Mouse (Mus musculus) hindbrain, embryonic 10.5 days (tissue): ENCODE results near the gene Lrfn3. TPM values are rescaled to one million over a fixed set of nuclear protein-coding genes. Genes with fewer than 3 reads are reported as not detected.

Experiments used
- DNase-seq: peaks from one replicate; pipeline ENCODE4 v3.0.0-alpha.2; 2017; ENCODE audit warnings: low spot score
- H3K27ac ChIP-seq: fragments of 300-500 bp; sonication (generic); 2 replicates; pipeline ENCODE4 v1.5.1; 2016; ENCODE audit warnings: mild to moderate bottlenecking, moderate library complexity
- H3K27me3 ChIP-seq: fragments of 300-500 bp; sonication (generic); 2 replicates; pipeline ENCODE4 v1.6.1; 2016; ENCODE audit warnings: mild to moderate bottlenecking; ENCODE audit not compliant: poor library complexity, insufficient read depth, severe bottlenecking
- H3K36me3 ChIP-seq: fragments of 300-500 bp; sonication (generic); 2 replicates; pipeline ENCODE4 v1.6.1; 2016; ENCODE audit warnings: mild to moderate bottlenecking, moderate library complexity
- H3K4me1 ChIP-seq: fragments of 300-500 bp; sonication (generic); replicated peaks from 2 replicates; pipeline ENCODE4 v1.6.1; 2016; ENCODE audit warnings: mild to moderate bottlenecking
- H3K4me3 ChIP-seq: fragments of 300-500 bp; sonication (generic); 2 replicates; pipeline ENCODE4 v1.5.1; 2016; ENCODE audit warnings: mild to moderate bottlenecking, moderate library complexity
- H3K9me3 ChIP-seq: fragments of 300-500 bp; sonication (generic); 2 replicates; pipeline ENCODE4 v1.6.1; 2016; ENCODE audit warnings: mild to moderate bottlenecking, moderate library complexity
- whole genome bisulfite sequencing: fragments of 180-500 bp; shearing (Covaris S2); methylation state at CpG from one replicate; pipeline ENCODE4 v1.1.7; 2016; 5-methylcytosine and 5-hydroxymethylcytosine counted together
- polyA plus RNA-seq: library from polyadenylated mRNA; unstranded; fragments of >200 nt; fragmentation: Nextera tagmentation; extraction: Ambion mirVana; gene quantifications from 2 replicates; pipeline ENCODE4 v1.2.1, GENCODE M21; 2016

Lrfn3 gene
- polyA plus RNA-seq, 1 experiment from 2014 or later: 7.8 TPM

DNA sequence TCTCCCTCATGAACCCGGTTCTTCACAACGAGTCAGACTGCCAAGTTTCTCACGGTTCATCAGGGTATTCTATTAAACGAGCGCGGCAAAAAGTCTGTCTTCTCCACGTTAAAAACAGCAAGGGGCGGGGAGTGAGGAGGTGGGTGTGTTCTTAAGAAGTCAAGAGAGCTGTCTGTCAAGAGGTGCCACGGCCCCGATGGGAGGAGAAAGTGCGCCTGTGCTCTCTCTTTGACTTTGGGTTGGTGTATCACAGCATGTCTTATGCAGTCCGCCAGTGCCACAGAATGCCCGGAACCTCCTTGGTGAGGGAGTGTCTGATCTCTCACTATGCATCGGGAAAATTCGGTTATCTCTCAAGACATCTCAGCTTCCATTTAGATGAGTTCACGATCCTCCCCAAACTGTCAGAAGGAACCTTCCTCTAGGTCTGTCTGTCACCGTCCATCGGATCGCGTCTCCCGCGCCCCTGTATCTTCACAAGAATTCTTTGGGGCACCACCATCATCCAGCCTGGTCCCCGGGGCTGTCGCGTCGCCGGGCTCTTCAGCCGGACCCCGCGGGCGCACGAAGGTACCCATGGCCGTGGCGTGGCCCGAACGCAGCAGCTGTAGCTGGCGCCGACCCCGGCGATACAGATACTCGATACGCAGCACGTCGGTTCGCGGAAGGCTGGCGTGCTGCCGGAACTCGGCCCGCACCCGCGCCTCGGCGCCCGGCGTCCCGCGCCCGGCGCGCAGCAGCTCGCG, 40.9 kb downstream of the Lrfn3 start, which contains the start of gene E130208F15Rik:
Gene E130208F15Rik, plus strand, starts transcription at position 202 of the 746 bp plus-strand sequence.
- H3K36me3 ChIP-seq: peaks cover 7% of the 10 kb centered on the region; the same call in 1 of the 2 replicates

DNA sequence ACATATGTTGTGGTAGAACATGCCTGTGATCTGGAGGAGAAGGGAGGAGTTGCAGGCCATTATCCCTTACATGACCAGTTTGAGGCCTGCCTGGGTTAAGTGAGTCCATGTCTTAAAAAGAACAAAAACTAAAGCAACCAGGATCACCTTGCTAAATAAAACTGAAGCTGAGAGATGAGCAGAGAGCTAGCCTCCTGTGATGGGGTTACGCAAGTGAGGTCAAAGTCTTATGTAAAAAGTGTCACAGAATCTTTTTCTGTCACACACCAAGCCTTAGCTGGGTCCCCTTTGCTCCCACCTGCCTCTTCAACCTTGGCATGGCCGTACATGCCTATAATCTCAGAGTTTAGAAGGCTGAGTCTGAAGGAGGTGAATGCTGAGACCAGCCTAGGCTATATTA, 41.6 kb downstream of the Lrfn3 start:
- H3K27me3 ChIP-seq: no peaks in the 10 kb centered on the region
- DNase-seq: no peak
- peaks cover 10% of the 10 kb centered on the region; the same call in 1 of the 2 replicates for H3K36me3 ChIP-seq
- H3K9me3 ChIP-seq: 0 out of 2 replicates have a peak, but pooled peaks cover 4% of the 10 kb centered on the region
- WGBS: 83% methylated on average over 2 of the region's 2 CpGs
- H3K4me3 ChIP-seq: peak overlapping the region; percentile 88
- peaks cover 19% of the 10 kb centered on the region for H3K4me1 ChIP-seq
- H3K27ac ChIP-seq: no peak overlapping the region

More for the DNA sequence above, 40.9 kb downstream of the Lrfn3 start, which contains the start of gene E130208F15Rik:
- Histone ChIP-seq H3K4me1 (peaks cover 19% of the 10 kb centered on the region), H3K27ac (peak within 1 kb of the TSS; percentile 92), H3K9me3 (0 out of 2 replicates have a peak, but pooled peaks cover 4% of the 10 kb centered on the region), H3K27me3 (no peaks in the 10 kb centered on the region), H3K4me3 (peak within 1 kb of the TSS; percentile 88)
- WGBS: under 1% methylated on average over 63 of the region's 63 CpGs
- peak; percentile 58 for DNase-seq

DNA sequence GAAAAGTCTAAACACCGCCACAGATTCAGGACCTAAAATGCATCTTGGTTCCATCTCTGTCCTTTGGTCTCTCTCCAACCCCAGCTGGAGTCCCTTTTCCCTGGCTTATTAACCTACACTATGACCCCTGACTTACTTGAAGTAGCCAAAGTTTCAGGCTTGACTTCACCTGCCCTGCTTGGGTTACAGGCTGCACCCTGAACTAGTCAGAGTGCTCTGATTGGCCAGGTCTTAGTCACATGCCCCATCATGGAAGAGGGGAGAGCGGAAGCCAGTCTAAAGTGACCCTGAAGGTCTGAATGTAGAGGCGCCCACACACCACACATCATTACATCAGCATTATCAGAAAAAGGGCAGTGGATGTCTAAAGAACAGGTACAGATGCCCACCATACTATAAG, 44.4 kb downstream of the Lrfn3 start:
- Histone ChIP-seq H3K4me1 (peaks cover 38% of the 10 kb centered on the region), H3K27me3 (no peaks in the 10 kb centered on the region; the same call in 1 of the 2 replicates), H3K4me3 (no peak overlapping the region), H3K9me3 (no peaks in the 10 kb centered on the region), H3K36me3 (peaks cover 16% of the 10 kb centered on the region), H3K27ac (no peak overlapping the region)
- no peak for DNase-seq
- WGBS: 83% methylated on average over 3 of the region's 3 CpGs

DNA sequence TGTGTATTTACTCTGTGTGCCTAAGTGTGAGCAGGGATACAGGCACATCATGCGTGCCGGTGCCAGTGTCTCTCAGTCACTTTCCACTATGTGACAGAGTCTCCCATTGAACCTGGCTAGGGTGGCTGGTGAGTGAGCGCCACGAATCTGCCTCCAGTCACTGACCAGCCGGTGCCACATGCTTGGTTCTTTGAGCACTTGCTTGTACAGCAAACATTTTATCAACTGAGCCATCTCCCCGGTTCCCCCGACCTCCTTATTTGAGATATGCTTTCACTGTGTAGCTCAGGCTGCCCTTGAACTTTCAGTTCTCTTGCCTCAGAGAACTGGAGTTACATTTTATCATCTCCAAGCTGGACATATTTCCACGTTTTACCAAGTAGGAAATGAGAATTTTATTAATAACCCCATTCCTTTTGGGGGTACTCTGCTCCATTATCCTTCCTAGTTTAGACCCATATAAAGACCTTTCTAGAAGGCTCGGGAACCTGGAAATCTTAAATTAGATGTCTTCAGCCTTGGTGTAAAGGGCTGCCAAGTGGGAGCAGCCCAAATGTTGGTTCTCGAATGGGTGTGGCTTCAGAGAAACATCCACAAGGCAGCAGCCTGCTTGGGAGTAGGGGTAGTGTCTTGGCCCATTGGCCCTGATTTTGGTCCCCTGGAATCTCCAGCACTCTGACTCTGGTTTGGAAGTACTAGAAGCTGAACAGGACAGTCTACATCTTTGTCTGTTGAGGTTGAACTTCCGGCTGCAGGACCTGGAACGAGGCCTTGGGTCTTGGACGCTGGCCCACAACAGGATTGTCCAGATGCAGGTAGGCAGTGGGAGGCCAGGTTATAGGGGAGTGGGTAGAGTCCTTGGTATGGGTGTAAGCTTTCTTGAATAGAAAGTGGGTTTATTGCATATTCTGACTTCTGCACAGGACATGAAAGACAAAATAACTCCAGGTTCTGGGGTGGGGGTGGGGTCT, 46.7 kb downstream of the Lrfn3 start:
- H3K36me3 ChIP-seq: peaks cover 36% of the 10 kb centered on the region

DNA sequence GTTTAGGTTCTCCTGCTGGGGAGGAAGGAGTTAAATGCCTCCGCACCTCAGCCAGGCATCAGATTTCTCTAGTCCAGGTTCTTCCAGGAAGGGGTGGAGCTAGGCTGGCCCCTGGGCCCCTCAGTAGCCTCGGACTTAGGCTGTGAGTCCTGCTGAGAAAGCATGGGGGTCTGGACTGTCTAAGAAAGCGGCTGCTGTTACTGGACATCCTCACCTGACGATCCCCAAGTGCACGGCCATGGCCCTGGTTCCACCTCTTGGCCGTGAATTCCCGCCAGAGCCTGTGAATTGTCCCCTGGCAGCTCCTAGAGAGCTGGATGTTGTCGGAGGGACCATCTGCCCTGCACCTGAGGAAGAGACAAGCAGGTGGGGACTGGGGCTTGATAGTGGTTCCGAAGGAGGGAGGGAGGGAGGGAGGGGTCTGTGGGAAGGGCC, 47.8 kb downstream of the Lrfn3 start, which contains the start of gene Syne4:
Gene Syne4, plus strand, starts transcription at position 87 of the 435 bp plus-strand sequence.
- Histone ChIP-seq H3K9me3 (no peaks in the 10 kb centered on the region), H3K4me3 (peak within 1 kb of the TSS; percentile 43), H3K27ac (peak within 1 kb of the TSS; percentile 79), H3K27me3 (no peaks in the 10 kb centered on the region; the same call in 1 of the 2 replicates), H3K36me3 (peaks cover 43% of the 10 kb centered on the region), H3K4me1 (peaks cover 22% of the 10 kb centered on the region)
- 2% methylated on average over 9 of the region's 9 CpGs for WGBS
- DNase-seq: peak; percentile 53

More for the DNA sequence above, 46.7 kb downstream of the Lrfn3 start:
- Histone ChIP-seq H3K9me3 (no peaks in the 10 kb centered on the region), H3K4me1 (peaks cover 22% of the 10 kb centered on the region), H3K27me3 (no peaks in the 10 kb centered on the region; the same call in 1 of the 2 replicates), H3K27ac (peak overlapping the region; percentile 79), H3K4me3 (peak overlapping the region; percentile 43)
- DNase-seq: no peak
- 83% methylated on average over 13 of the region's 13 CpGs for WGBS

DNA sequence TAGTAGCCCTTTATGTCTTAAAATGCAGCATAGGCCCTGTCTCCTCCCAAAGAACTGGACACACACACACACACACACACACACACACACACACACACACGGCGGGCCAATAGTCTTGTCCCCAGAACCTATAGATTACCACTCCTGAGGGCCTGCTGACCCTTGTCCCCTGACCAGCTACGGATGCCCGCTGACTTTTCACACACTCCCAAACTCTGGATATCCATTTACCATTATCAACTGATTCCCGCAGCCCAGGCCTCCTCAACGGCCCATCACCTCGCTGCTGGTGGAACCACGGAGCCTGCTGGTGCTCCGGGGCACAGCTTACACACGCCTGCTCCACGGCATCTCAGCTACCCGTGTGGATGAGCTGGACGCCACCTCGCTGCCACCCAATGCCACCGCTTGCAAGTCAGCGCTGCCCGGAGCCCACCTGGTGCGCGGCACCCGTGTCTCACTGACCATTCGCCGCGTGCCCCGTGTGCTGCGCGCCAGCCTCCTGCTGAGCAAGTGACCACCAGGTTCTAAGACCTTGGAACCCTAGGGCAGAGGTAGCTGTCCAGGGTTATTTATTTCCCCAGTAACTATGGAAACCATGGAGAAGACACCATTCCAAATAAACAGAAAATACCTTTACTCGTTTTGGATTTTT, 48.8 kb downstream of the Lrfn3 start:
- Histone ChIP-seq H3K4me3 (no peak overlapping the region), H3K9me3 (no peaks in the 10 kb centered on the region), H3K36me3 (peaks cover 41% of the 10 kb centered on the region), H3K27ac (no peak overlapping the region), H3K27me3 (no peaks in the 10 kb centered on the region; the same call in 1 of the 2 replicates), H3K4me1 (peaks cover 30% of the 10 kb centered on the region)
- no peak for DNase-seq
- WGBS: 53% methylated on average over 27 of the region's 27 CpGs

DNA sequence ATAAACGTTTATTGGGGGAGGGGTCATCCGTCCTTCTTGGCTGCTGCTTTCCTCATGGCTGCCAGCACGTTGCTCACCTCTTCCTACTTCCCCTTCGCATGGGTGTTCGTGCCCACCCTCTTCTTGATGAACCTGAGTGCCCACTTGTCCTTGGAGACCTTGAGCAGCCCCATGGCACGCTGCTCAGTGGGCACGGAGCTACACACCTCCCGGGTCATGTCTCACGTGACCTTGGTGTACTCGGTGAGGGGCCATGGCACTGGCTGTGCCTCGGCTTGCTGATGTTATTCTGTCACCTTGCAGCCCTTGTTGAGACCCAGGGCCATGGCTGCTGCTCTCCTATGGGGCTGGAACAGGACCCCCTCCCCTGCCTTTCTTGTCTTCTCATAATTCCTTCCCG, 52.4 kb downstream of the Lrfn3 start:
- Histone ChIP-seq H3K27ac (no peak overlapping the region), H3K4me1 (peaks cover 38% of the 10 kb centered on the region), H3K27me3 (no peaks in the 10 kb centered on the region; the same call in 1 of the 2 replicates), H3K4me3 (no peak overlapping the region; the same call in 1 of the 2 replicates), H3K36me3 (peaks cover 55% of the 10 kb centered on the region), H3K9me3 (no peaks in the 10 kb centered on the region)
- no peak for DNase-seq
- 91% methylated on average over 12 of the region's 12 CpGs for WGBS

DNA sequence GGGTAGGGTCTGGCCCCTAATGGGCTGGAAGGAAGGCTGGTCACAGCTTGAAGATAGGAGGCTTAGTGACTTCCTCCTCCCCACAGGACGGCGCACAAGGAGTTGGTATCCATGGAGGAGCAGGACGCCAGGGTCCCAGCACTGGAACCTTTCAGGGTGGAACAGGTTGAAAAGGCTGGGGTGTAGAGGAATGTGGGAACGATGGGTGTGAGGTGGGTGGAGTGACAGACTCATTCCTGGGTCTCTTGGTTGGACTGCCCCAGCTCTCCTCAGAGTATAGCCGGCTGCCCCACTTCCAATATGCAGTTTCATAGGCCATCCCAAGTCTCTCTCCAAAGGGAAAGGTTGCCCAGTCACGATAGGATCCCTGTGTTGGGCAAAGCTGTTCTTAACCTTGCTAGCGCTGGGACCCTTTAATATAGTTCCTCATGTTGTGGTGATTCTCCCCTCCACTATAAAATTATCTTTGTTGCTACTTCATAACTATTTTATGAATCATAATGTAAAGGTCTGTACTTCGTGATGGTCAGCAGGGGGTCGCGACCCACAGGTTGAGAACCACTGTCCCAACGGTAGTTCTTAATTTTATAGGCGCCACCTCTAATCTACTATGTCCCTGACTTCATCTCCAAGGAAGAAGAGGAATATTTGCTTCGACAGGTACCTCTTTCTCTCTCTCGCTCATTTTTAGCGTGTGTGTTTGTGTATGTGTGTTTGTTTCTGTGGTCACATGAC, 53.0 kb downstream of the Lrfn3 start:
- Histone ChIP-seq H3K27ac (peak overlapping the region; percentile 81; the same call in 1 of the 2 replicates), H3K4me1 (peaks cover 32% of the 10 kb centered on the region), H3K27me3 (no peaks in the 10 kb centered on the region), H3K4me3 (peak overlapping the region; percentile 80), H3K9me3 (no peaks in the 10 kb centered on the region), H3K36me3 (peaks cover 59% of the 10 kb centered on the region)
- WGBS: 65% methylated on average over 15 of the region's 15 CpGs
- DNase-seq: no peak

DNA sequence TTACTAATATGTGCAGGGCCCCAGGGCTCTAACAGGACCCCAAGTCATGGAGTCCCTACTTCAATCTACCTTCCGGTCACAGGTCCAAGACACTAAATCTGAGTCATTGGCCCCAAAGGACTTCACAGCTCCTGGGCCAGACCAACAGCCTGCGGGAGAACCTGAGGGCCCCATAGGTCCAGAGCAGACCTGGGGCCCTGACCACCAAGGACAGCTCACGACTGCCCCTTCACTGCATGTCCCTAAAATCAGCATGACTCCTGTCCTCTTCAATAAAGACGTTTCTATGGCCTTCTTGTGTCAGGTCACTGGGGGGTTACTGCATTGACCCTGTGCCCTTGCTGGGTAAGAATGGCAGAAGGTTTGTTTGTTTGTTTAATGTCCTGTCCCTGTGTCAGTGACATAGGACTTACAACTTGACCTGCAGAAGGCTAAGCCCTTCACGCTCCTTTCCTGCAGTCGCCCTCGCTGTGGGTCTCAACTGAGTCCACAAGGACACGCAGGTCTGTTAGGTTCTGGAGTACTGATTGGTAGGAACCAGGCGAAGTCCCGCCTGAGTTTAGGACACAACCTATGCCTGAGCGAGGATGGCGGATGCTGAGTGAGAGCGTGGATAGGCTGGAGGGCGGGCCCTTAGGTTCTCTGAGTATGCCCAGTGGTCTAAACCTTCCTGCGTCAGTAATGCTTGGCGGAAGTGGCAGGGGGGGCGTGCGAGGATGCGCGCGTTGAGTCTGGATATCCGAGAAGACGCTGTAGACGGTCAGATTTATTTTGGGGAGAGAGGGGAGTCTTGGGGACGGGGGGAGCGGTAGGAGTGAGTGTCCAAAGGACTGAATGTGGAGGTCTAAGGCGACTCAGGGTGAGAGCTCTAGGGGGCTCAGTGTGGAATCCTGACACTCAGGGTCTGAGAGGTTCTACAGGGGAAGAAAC, 54.2 kb downstream of the Lrfn3 start, which contains the start of gene Alkbh6:
Gene Alkbh6, plus strand, starts transcription at position 642 of the 930 bp plus-strand sequence.
- 4% methylated on average over 27 of the region's 27 CpGs for WGBS
- H3K9me3 ChIP-seq: peaks cover 6% of the 10 kb centered on the region; the same call in 1 of the 2 replicates
- H3K36me3 ChIP-seq: peaks cover 62% of the 10 kb centered on the region
- H3K27ac ChIP-seq: peak within 1 kb of the TSS; percentile 81
- H3K4me3 ChIP-seq: peak within 1 kb of the TSS; percentile 80
- peak; percentile 92 for DNase-seq
- peaks cover 22% of the 10 kb centered on the region for H3K4me1 ChIP-seq
- no peaks in the 10 kb centered on the region for H3K27me3 ChIP-seq

DNA sequence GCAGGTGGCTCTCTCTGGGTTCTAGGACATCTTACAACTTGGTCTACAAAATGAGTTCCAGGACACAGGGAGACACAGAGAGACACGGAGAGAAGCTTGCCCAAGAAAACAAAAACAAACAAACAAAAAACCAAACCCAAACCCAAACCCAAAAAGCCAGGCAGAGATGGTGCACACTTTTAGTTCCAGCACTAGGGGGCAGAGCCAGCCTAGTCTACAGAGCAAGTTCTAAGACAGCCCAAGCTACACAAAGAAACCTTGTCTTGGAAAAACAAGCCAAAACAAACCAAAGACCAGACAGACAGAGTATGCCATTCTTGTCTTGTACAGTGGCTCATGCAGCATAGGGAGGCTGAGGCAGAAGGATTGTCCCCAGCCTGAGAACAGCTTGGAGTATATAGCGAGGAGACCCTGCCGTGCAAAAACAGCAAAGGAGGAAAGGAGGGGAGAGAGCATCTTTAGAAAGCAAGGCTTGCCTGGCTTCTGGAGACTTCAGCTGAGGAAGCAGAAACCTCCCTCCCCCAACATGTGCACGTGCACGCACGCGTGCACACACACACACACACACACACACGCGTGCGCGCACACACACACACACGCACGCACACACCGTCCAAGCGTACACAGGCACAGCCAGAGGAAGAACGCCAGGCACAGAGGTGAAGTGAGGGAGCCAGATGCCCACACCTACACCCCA, 56.3 kb downstream of the Lrfn3 start:
- Histone ChIP-seq H3K27me3 (no peaks in the 10 kb centered on the region), H3K36me3 (peaks cover 64% of the 10 kb centered on the region), H3K9me3 (peaks cover 7% of the 10 kb centered on the region; the same call in 1 of the 2 replicates), H3K27ac (no peak overlapping the region), H3K4me1 (peaks cover 22% of the 10 kb centered on the region), H3K4me3 (no peak overlapping the region)
- no peak for DNase-seq
- WGBS: 92% methylated on average over 16 of the region's 16 CpGs
